Mouse (Mus musculus) R1 (cell line): ENCODE data around the gene Tceal7.

Experiments used
- DNase-seq: peaks from one replicate; pipeline ENCODE4 v3.0.0-alpha.2; 2018; ENCODE audit warnings: low read depth, low spot score

Gene Tceal7

GRCm38 (mm10) chrX:136214729-136215677, at the start of gene Tceal7, which contains the start of gene Bex1:
TSS of gene Tceal7 (plus strand) at chrX:136214779.
TSS of gene Bex1 (minus strand) at chrX:136215513.
- peak; percentile 35 for DNase-seq

GRCm38 (mm10) chrX:136170625-136171024, 44.0 kb upstream of the Tceal7 start:
- no peak for DNase-seq

GRCm38 (mm10) chrX:136171189-136172117, 43.1 kb upstream of the Tceal7 start:
- DNase-seq = peak; percentile 91

- peak; percentile 95 for DNase-seq
These were observed 42.4 kb upstream of the Tceal7 start, which contains the start of gene Tceal8 for GRCm38 (mm10) chrX:136172118-136172551. TSS of gene Tceal8 (minus strand) at chrX:136172342.

GRCm38 (mm10) chrX:136172786-136173185, 41.8 kb upstream of the Tceal7 start:
- DNase-seq = peak; percentile 10

- peak; percentile 83 for DNase-seq
These were observed 33.6 kb upstream of the Tceal7 start for GRCm38 (mm10) chrX:136180897-136181553.

GRCm38 (mm10) chrX:136183107-136183506, 31.5 kb upstream of the Tceal7 start:
- no peak for DNase-seq

GRCm38 (mm10) chrX:136195193-136195944, 19.2 kb upstream of the Tceal7 start:
- peak; percentile 79 for DNase-seq

- DNase-seq = peak; percentile 70
These were observed 17.7 kb upstream of the Tceal7 start for GRCm38 (mm10) chrX:136196873-136197272.

GRCm38 (mm10) chrX:136203257-136203656, 11.3 kb upstream of the Tceal7 start:
- peak; percentile 1 for DNase-seq

GRCm38 (mm10) chrX:136203664-136204066, 10.9 kb upstream of the Tceal7 start, which contains the start of gene Tceal5:
TSS of gene Tceal5 (minus strand) at chrX:136203876.
- DNase-seq = peak; percentile 44

- DNase-seq = no peak
These were observed 10.2 kb upstream of the Tceal7 start for GRCm38 (mm10) chrX:136204406-136204805.

GRCm38 (mm10) chrX:136213396-136213795, 1.2 kb upstream of the Tceal7 start:
- DNase-seq = peak; percentile 76

GRCm38 (mm10) chrX:136216303-136216702, 1.7 kb downstream of the Tceal7 start:
- DNase-seq = no peak

- DNase-seq = no peak
These were observed 9.1 kb downstream of the Tceal7 start for GRCm38 (mm10) chrX:136223714-136224113.

GRCm38 (mm10) chrX:136227768-136228167, 13.2 kb downstream of the Tceal7 start:
- no peak for DNase-seq

GRCm38 (mm10) chrX:136238118-136238517, 23.5 kb downstream of the Tceal7 start:
- DNase-seq = peak; percentile 27

GRCm38 (mm10) chrX:136243181-136243580, 28.6 kb downstream of the Tceal7 start:
- DNase-seq = no peak

GRCm38 (mm10) chrX:136244574-136245229, 30.1 kb downstream of the Tceal7 start, which contains the start of gene Tceal9:
TSS of gene Tceal9 (plus strand) at chrX:136245079.
- peak; percentile 91 for DNase-seq
